Comparison of ENCODE assay signal across 8 mouse cellular contexts in the genomic region with DNA sequence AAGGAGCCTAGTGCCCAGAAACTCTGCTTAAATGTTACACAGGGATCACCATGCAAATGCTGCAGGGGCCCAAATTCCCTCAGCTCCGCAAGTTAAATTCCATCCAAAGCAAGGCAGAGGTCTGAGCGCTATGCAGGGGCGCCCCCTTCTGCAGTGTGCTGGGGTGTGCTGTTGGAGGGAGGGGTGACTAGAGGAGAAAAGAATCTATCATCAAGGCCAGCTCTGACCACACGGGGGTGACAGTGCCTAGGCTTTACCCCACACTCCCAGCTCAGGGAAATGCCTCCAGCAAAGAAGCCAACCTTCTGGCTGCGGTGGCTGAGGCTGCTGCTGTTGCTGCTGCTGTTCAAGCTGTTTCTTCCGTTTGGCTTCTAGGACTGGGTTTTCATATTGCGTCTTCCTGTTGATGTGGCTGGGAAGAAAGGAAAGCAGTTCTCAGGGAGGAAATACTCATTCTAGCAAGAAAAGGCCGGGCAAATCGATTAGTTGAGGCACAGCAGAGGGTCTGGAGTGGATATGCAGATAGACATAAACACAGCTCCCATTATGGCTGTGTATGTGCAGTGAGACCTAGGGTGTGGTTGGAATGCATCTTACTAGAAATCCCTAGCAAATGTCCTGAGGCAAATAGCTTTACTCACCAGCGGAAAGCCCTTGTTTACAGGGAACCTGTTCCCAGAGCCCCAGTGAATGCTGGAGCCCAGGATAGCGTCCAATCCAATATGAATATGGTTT.
DNase-seq lines count a peak whose midpoint lies in the region; ATAC-seq and TF ChIP-seq lines count a peak whose summit lies in the region.

No protein-coding gene starts in this region.

- H3K27me3 ChIP-seq in G1E (ENCODE audit: insufficient read depth, low read length): no peaks in the 10 kb centered on the region
- H3K27me3 ChIP-seq in forebrain, postnatal 0 days (ENCODE audit: insufficient read depth, low read length): no peaks in the 10 kb centered on the region
- H3K27me3 ChIP-seq in liver, embryonic 15.5 days: no peaks in the 10 kb centered on the region

- no peaks in the 10 kb centered on the region for H3K4me1 ChIP-seq in G1E (ENCODE audit: insufficient read depth, low read depth, low read length)
- peaks cover 3% of the 10 kb centered on the region; the same call in 1 of the 2 replicates for H3K4me1 ChIP-seq in forebrain, postnatal 0 days (ENCODE audit: insufficient read depth)
- H3K4me1 ChIP-seq in liver, embryonic 15.5 days (replicated peaks): no peaks in the 10 kb centered on the region; the same call in 1 of the 2 replicates
- no peaks in the 10 kb centered on the region for H3K4me1 ChIP-seq in olfactory bulb, adult 2 months (ENCODE audit: control insufficient read depth, insufficient read depth, low read length)

- H3K9ac ChIP-seq in forebrain, postnatal 0 days: 0 out of 2 replicates have a peak overlapping the region, but pooled peaks have one; percentile 1
- H3K9ac ChIP-seq in liver, embryonic 15.5 days: no peak overlapping the region

- peak; percentile 45; the same call in 1 of the 2 replicates for ATAC-seq in G1E (ENCODE audit: extremely low read depth, insufficient number of reproducible peaks, low FRiP score, poor library complexity, severe bottlenecking)
- ATAC-seq in forebrain, postnatal 0 days: peak; percentile 99
- peak; percentile 52; the same call in 1 of the 2 replicates for ATAC-seq in liver, embryonic 15.5 days (ENCODE audit: insufficient read depth)

- DNase-seq in G1E (ENCODE audit: low spot score): no peak
- DNase-seq in cerebellum, adult 18-20 months: peak; percentile 78 to 81
- peak; percentile 87 for DNase-seq in forebrain, postnatal 0 days
- DNase-seq in heart, postnatal 25 days (ENCODE audit: low spot score): peak; percentile 60
- peak; percentile 94 for DNase-seq in layer of hippocampus, adult 11-12 months (ENCODE audit: low spot score)
- peak; percentile 33 for DNase-seq in thymus, postnatal 25 days

- peak overlapping the region; percentile 54; the same call in 1 of the 2 replicates for H3K27ac ChIP-seq in forebrain, postnatal 0 days (ENCODE audit: low read depth, low read length)
- no peak overlapping the region for H3K27ac ChIP-seq in liver, embryonic 15.5 days (replicated peaks)
- peak overlapping the region; percentile 71 for H3K27ac ChIP-seq in olfactory bulb, adult 2 months (ENCODE audit: insufficient read depth, low read depth, low read length)

- H3K9me3 ChIP-seq in G1E (replicated peaks): peaks cover 7% of the 10 kb centered on the region
- H3K9me3 ChIP-seq in forebrain, postnatal 0 days (ENCODE audit: low read length): no peaks in the 10 kb centered on the region
- no peaks in the 10 kb centered on the region for H3K9me3 ChIP-seq in liver, embryonic 15.5 days (replicated peaks)

- TF ChIP-seq POLR2A in olfactory bulb, adult 2 months (IDR thresholded peaks at IDR 0.05; ENCODE audit: insufficient read depth, low read depth, low read length): no peak

- 35% methylated on average over 11 of the region's 11 CpGs for WGBS in forebrain, postnatal 0 days
- 26% methylated on average over 11 of the region's 11 CpGs for WGBS in liver, embryonic 15.5 days (ENCODE audit: insufficient replicate concordance)
- 17% methylated on average over 11 of the region's 11 CpGs for WGBS in olfactory bulb, adult 2 months

- TF ChIP-seq CTCF in G1E (IDR thresholded peaks at IDR 0.05; ENCODE audit: low read depth, low read length): no peak
- peak; percentile 92 for TF ChIP-seq CTCF in forebrain, postnatal 0 days (IDR thresholded peaks at IDR 0.05; ENCODE audit: low read depth)
- TF ChIP-seq CTCF in olfactory bulb, adult 2 months (IDR thresholded peaks at IDR 0.05; ENCODE audit: insufficient read depth, low read depth, low read length): peak; percentile 81

- H3K4me2 ChIP-seq in forebrain, postnatal 0 days (ENCODE audit: low read depth): no peak overlapping the region
- H3K4me2 ChIP-seq in liver, embryonic 15.5 days: no peak overlapping the region

- no peak overlapping the region for H3K4me3 ChIP-seq in G1E (ENCODE audit: low read depth, low read length)
- H3K4me3 ChIP-seq in forebrain, postnatal 0 days (ENCODE audit: low read depth, low read length): no peak overlapping the region
- no peak overlapping the region for H3K4me3 ChIP-seq in liver, embryonic 15.5 days (replicated peaks)
- no peak overlapping the region for H3K4me3 ChIP-seq in olfactory bulb, adult 2 months (ENCODE audit: insufficient read depth, low read depth, low read length)

- no peaks in the 10 kb centered on the region for H3K36me3 ChIP-seq in G1E (replicated peaks)
- peaks cover 9% of the 10 kb centered on the region; the same call in 1 of the 2 replicates for H3K36me3 ChIP-seq in forebrain, postnatal 0 days (ENCODE audit: insufficient read depth)
- H3K36me3 ChIP-seq in liver, embryonic 15.5 days (replicated peaks): no peaks in the 10 kb centered on the region

- intact Hi-C loops in heart, postnatal 25 days (cut with DNase I): loop anchor here (1.0 to 5.0 kb wide), 2 partner anchors 228 to 295 kb away; no protein-coding TSS in a partner anchor

Comparison
In these comparisons a context has a peak if more than half of its experiments do, and no peak if none do; other contexts are left out.
1. ATAC-seq: peak in every context shown above with its lines; median percentile 99 in forebrain, postnatal 0 days; 52 in liver, embryonic 15.5 days; 45 in G1E.